Mouse (Mus musculus) lung, embryonic 14.5 days (tissue): ENCODE results near the gene Fam229a. TPM values are rescaled to one million over a fixed set of nuclear protein-coding genes. Genes with fewer than 3 reads are reported as not detected.
A peak's percentile ranks its signal among the peaks of the same experiment; 100 is the strongest.

Experiments used
- ATAC-seq: fragments of 200-750 bp; cut with Nextera tagmentation; 2 replicates; pipeline ENCODE4 v1.8.0; 2017; ENCODE audit warnings: mild to moderate bottlenecking, moderate TSS enrichment, moderate library complexity; ENCODE audit not compliant: insufficient read depth
- DNase-seq: peaks from one replicate; pipeline ENCODE4 v3.0.0-alpha.2; 2015
- H3K27ac ChIP-seq: fragments of 300-500 bp; sonication (generic); 2 replicates; pipeline ENCODE4 v1.5.1; 2014; ENCODE audit warnings: low read depth, mild to moderate bottlenecking, moderate library complexity
- H3K27me3 ChIP-seq: fragments of 300-500 bp; sonication (generic); 2 replicates; pipeline ENCODE4 v1.6.1; 2014; ENCODE audit warnings: low read length, control low read depth; ENCODE audit not compliant: insufficient read depth
- H3K36me3 ChIP-seq: fragments of 300-500 bp; sonication (generic); 2 replicates; pipeline ENCODE4 v1.6.1; 2014; ENCODE audit warnings: control low read depth; ENCODE audit not compliant: insufficient read depth
- H3K4me1 ChIP-seq: fragments of 300-500 bp; sonication (generic); 2 replicates; pipeline ENCODE4 v1.6.1; 2014; ENCODE audit warnings: antibody characterized with exemption, control low read depth; ENCODE audit not compliant: insufficient read depth
- H3K4me2 ChIP-seq: fragments of 300-500 bp; sonication (generic); 2 replicates; pipeline ENCODE4 v1.6.1; 2014; ENCODE audit warnings: mild to moderate bottlenecking
- H3K4me3 ChIP-seq: fragments of 300-500 bp; sonication (generic); 2 replicates; pipeline ENCODE4 v1.5.1; 2014; ENCODE audit warnings: low read depth, low read length
- H3K9ac ChIP-seq: fragments of 300-500 bp; sonication (generic); 2 replicates; pipeline ENCODE4 v1.6.1; 2014
- H3K9me3 ChIP-seq: fragments of 300-500 bp; sonication (generic); 2 replicates; pipeline ENCODE4 v1.6.1; 2016; ENCODE audit warnings: low read depth, low read length, control low read depth
- CTCF ChIP-seq: IDR thresholded peaks from 2 replicates; pipeline ENCODE4 v1.5.1; 2016; ENCODE audit warnings: antibody characterized with exemption, low read depth
- WGBS: fragments of 180-500 bp; shearing (Covaris S2); extraction: QIAGEN DNeasy Blood & Tissue Kit; methylation state at CpG from one replicate; pipeline ENCODE4 v1.1.7; 2014; 5-methylcytosine and 5-hydroxymethylcytosine counted together
- polyA plus RNA-seq: library from polyadenylated mRNA; unstranded; fragments of >200 nt; fragmentation: Nextera tagmentation; extraction: Ambion mirVana; gene quantifications from 2 replicates; pipeline ENCODE4 v1.2.1, GENCODE M21; 2014

Fam229a gene
- polyA plus RNA-seq, 1 experiment from 2014 or later, result not detected

DNA sequence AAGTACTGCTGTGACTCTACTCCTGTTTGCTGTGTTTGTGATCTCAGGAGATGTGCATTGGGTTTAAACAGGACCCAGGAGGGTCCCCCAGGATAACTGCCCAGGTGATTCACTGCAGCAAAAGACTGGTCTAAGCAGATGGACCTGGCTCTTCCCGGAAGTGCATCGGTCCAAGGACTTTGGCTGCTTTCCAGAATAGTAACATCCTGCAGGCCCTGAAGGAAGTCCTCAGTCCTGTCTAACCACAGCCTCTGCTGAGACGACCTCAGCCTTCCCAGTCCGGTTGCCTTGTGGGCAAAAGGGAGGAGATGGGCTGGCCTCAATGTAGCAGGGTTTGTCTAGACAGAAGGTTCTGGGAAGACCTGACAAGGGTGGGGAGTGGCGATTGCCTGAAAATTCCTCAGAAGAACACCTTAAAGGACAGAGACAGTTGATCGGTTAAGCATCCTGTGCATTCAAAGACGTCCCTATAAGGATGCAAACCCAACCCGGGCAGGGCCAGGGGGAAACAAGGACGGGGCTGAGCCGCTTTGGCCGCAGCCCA lies 12.0 kb downstream of the Fam229a start:
- no peak overlapping the region for H3K9ac ChIP-seq
- no peak overlapping the region for H3K4me2 ChIP-seq
- no peak for TF ChIP-seq CTCF
- H3K27me3 ChIP-seq, result no peaks in the 10 kb centered on the region
- no peaks in the 10 kb centered on the region for H3K9me3 ChIP-seq
- peak; percentile 62 for DNase-seq
- 55% methylated on average over 11 of the region's 11 CpGs for WGBS
- H3K27ac ChIP-seq, result no peak overlapping the region
- H3K4me1 ChIP-seq, result no peaks in the 10 kb centered on the region
- H3K36me3 ChIP-seq, result no peaks in the 10 kb centered on the region
- ATAC-seq, result no peak
- no peak overlapping the region for H3K4me3 ChIP-seq

DNA sequence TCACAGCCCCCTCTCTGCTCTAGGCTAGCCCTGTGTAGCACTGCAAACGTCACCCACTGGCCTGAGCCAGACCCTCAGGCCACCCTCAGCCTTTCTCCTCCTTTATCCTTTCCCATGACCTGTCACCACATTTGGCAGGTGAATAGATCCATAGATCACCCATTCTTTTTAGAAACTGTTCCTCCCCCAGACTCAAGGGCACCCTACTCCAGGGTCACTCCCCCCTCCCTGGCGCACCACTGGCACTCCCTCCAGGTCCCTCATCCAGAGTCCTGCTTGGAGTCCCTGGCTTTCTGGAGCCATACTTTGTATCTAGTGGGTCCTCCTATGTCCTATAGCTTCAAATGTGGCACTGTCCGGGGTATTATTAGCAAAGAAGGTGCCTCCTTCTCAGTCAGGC lies 14.5 kb downstream of the Fam229a start:
- Histone ChIP-seq H3K27me3 (no peaks in the 10 kb centered on the region), H3K27ac (no peak overlapping the region), H3K36me3 (no peaks in the 10 kb centered on the region), H3K4me3 (no peak overlapping the region), H3K4me1 (no peaks in the 10 kb centered on the region), H3K4me2 (no peak overlapping the region), H3K9me3 (no peaks in the 10 kb centered on the region), H3K9ac (no peak overlapping the region)
- no peak for TF ChIP-seq CTCF
- no peak for ATAC-seq
- no peak for DNase-seq
- 77% methylated on average over 3 of the region's 3 CpGs for WGBS

DNA sequence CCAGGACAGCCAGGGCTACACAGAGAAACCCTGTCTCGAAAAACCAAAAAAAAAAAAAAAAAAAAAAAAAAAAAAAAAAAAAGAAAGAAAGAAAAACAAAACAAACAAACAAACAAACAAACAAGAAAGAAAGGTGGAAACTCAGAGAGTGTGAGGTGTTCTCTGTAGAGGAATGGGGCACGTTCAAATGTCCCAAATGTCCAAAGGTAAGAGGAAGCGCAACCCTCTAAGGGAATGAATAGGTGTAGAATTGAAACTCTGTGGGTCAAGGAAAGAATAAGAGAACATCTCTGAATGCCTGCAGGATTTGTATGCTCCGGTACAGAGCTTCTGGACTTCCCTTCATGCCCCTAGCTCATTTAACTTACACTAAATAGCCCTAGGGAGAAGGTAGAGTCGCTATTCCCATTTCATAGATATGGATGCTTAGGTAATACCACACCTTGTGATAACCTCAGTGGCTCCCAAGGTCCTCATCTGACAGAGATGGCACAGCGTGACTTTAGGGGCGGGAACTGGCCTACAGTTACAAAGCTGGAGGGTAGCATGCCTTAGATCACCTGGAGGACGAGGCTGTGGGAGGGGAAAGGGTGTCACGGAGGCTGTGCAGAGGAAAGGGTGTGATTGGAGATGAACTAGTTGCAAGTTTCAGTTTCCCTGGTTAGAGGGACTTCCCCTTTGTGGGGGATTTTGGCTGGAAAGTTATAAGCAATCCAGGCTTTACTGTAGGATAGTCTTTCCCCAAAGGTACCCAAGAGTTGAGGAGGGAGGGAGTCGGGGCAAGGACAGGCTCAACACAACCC lies 16.6 kb downstream of the Fam229a start:
- Histone ChIP-seq H3K4me3 (no peak overlapping the region), H3K4me1 (no peaks in the 10 kb centered on the region), H3K36me3 (no peaks in the 10 kb centered on the region), H3K4me2 (no peak overlapping the region), H3K27ac (no peak overlapping the region), H3K9me3 (no peaks in the 10 kb centered on the region), H3K9ac (no peak overlapping the region), H3K27me3 (no peaks in the 10 kb centered on the region)
- WGBS, result 47% methylated on average over 9 of the region's 10 CpGs
- DNase-seq, result no peak
- no peak for TF ChIP-seq CTCF
- no peak for ATAC-seq

DNA sequence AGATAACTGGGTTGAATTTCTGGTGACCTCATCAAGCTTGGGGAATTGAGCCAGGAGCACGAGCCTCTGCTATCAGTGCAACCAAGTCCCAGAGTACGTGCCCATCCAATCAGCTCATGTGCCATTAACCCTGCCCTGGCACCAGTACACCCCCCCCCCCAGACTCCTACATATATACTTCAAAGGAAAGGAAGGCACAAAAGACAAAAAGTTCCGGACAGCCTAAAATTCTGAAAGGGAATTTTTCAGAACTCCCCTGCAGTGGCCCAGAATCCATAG lies 17.2 kb downstream of the Fam229a start:
- ATAC-seq (no peak), DNase-seq (no peak)
- H3K4me1 ChIP-seq, result 0 out of 2 replicates have a peak, but pooled peaks cover 3% of the 10 kb centered on the region
- H3K9me3 ChIP-seq, result no peaks in the 10 kb centered on the region
- no peak overlapping the region for H3K4me3 ChIP-seq
- 48% methylated on average over 3 of the region's 3 CpGs for WGBS
- no peak overlapping the region for H3K9ac ChIP-seq
- H3K27me3 ChIP-seq, result no peaks in the 10 kb centered on the region
- no peak overlapping the region for H3K4me2 ChIP-seq
- no peak overlapping the region for H3K27ac ChIP-seq
- H3K36me3 ChIP-seq, result no peaks in the 10 kb centered on the region
- no peak for TF ChIP-seq CTCF

DNA sequence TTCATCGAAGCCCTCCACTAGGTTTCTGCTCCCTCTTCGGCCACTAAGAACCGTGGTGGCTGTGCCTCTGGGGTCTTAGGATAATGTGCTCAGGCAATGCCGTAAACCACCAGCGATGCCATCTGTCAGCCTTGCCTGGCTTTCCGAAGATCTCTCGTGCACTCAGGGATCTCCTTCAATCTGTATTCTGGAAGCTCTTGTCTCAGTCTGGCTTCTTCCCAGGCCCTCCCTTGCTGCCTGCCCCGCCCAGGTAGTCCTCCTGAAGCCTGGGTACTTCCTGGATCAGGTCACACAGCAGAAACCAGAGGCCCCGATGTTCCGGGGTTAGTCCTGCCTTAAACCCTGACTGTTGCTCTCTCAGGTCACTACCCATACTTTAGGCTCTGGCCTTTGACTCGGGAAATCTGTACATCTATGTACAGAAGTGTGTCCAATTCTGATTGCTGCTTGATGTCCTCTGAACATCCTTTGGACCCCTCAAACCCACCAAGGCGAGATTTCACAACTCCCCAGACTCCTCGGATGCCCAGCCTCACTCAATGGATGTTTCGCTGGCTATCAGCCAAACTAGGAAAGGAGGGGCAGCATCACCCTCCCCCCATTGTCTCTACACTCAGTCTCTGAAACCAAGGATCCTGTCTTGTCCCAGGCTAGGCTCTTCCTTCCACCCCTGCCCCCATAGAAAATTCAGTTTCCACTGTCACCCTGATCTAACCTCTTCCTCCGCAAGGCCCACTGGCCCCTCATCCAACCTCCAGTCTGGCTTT lies 18.0 kb downstream of the Fam229a start:
- WGBS, result 52% methylated on average over 15 of the region's 15 CpGs
- no peak overlapping the region for H3K4me2 ChIP-seq
- no peak for TF ChIP-seq CTCF
- no peaks in the 10 kb centered on the region for H3K9me3 ChIP-seq
- H3K4me3 ChIP-seq, result no peak overlapping the region
- DNase-seq (peak; percentile 43), ATAC-seq (no peak)
- no peaks in the 10 kb centered on the region for H3K36me3 ChIP-seq
- no peak overlapping the region for H3K9ac ChIP-seq
- H3K27ac ChIP-seq, result no peak overlapping the region
- H3K27me3 ChIP-seq, result no peaks in the 10 kb centered on the region
- 0 out of 2 replicates have a peak, but pooled peaks cover 3% of the 10 kb centered on the region for H3K4me1 ChIP-seq

DNA sequence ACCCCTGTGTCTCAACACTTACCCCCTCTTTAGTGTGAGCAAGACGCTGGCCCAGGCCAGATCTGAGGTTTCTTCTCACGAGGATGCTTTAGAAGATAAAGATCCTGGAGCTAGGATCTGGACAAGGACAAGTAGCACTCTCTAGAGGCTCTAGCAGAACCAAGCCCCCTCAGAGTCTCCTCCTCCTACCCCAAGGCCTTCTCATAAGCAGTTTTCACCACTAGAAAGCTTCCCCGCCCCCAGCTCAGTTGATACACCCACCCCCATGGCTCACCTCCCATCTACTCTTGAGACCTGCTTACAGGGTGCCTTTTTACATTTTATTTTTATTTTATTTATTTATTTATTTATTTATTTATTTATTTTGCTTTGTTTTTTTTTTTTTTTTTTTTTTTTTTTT lies 18.7 kb downstream of the Fam229a start:
- Histone ChIP-seq H3K9ac (no peak overlapping the region), H3K9me3 (no peaks in the 10 kb centered on the region), H3K4me1 (0 out of 2 replicates have a peak, but pooled peaks cover 3% of the 10 kb centered on the region), H3K27me3 (no peaks in the 10 kb centered on the region), H3K4me3 (no peak overlapping the region), H3K4me2 (no peak overlapping the region), H3K27ac (no peak overlapping the region), H3K36me3 (no peaks in the 10 kb centered on the region)
- no peak for TF ChIP-seq CTCF
- DNase-seq (no peak), ATAC-seq (no peak)
- WGBS, result 62% methylated on average over 3 of the region's 3 CpGs
